ENCODE assay signal across 8 mouse cellular contexts in the genomic region with DNA sequence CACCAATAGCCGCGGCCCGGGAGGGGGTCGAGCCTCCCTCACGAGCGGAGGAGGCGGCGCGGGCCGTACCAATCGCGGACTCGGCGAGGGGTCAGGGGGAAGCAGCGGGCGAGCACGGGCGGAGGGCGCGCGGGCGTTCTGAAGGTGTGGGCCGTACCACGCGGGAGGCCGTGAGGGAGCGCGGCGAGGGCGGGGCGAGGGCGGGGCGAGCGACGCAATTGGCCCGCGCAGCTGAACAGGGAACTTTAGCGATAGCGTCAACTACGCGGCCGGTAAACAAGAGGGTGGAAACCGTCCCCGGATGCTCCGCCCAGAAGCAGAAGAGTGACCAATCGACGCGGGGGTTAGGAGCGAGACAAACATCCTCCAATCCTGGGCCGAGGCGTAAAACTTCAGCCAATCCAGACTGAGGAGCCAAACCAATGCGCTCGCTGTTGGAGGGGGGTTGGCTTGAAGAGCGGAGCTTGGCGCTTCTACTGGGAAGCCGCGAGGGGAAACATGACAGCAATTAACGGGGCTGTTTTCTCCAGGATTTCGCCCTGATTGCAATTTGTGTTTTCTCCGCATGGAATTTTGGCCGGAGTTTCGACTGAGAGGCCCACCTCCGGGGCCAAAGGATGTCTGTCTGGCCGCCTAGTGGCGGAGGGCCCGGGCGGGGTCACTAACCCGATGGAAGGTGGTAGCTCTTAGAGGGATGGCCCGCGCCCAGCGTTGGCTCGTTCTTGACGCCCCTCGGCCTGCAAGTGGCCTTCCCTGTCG. TPM values are rescaled to one million over a fixed set of nuclear protein-coding genes. Genes with fewer than 3 reads are reported as not detected.
DNase-seq lines count a peak whose midpoint lies in the region; ATAC-seq lines count a peak whose summit lies in the region.

A gene (minus strand): TSS at position 146 of the 759 bp plus-strand sequence.

- H3K4me2 ChIP-seq in kidney, embryonic 15.5 days = peak within 1 kb of the TSS; percentile 79

- H3K27me3 ChIP-seq in heart, embryonic 10.5 days (ENCODE audit: insufficient read depth, poor library complexity, severe bottlenecking) = no peaks in the 10 kb centered on the region
- H3K27me3 ChIP-seq in kidney, embryonic 15.5 days = no peaks in the 10 kb centered on the region

- H3K4me3 ChIP-seq in heart, embryonic 10.5 days = peak within 1 kb of the TSS; percentile 98
- H3K4me3 ChIP-seq in kidney, embryonic 15.5 days (replicated peaks) = peak within 1 kb of the TSS; percentile 87

- under 1% methylated on average over 75 of the region's 75 CpGs for WGBS in heart, embryonic 10.5 days
- under 1% methylated on average over 75 of the region's 75 CpGs for WGBS in kidney, embryonic 15.5 days

- DNase-seq in B cell, adult 2 months = peak; percentile 97
- DNase-seq in brain, adult 2 months (ENCODE audit: low read depth, low spot score) = peak; percentile 100
- DNase-seq in heart, embryonic 10.5 days (ENCODE audit: low spot score) = peak; percentile 100
- peak; percentile 99 for DNase-seq in liver
- DNase-seq in spleen, postnatal 4 days (ENCODE audit: low spot score in 2 of 2) = peak; percentile 98 to 99

- H3K9me3 ChIP-seq in heart, embryonic 10.5 days = no peaks in the 10 kb centered on the region
- H3K9me3 ChIP-seq in kidney, embryonic 15.5 days (replicated peaks) = no peaks in the 10 kb centered on the region

- peak within 1 kb of the TSS; percentile 96 for H3K9ac ChIP-seq in kidney, embryonic 15.5 days

- peak within 1 kb of the TSS; percentile 97 for H3K27ac ChIP-seq in heart, embryonic 10.5 days
- peak within 1 kb of the TSS; percentile 99 for H3K27ac ChIP-seq in kidney, embryonic 15.5 days

- peaks cover 24% of the 10 kb centered on the region for H3K4me1 ChIP-seq in heart, embryonic 10.5 days
- H3K4me1 ChIP-seq in kidney, embryonic 15.5 days = peaks cover 38% of the 10 kb centered on the region

- ATAC-seq in erythroblast, adult 5-6 weeks (replicated peaks; ENCODE audit: low FRiP score, poor library complexity, severe bottlenecking) = peak; percentile 92
- ATAC-seq in kidney, embryonic 15.5 days (replicated peaks; ENCODE audit: low FRiP score) = peak; percentile 99
- ATAC-seq in monocyte, adult 5-6 weeks (replicated peaks; ENCODE audit: insufficient number of reproducible peaks, low FRiP score, low TSS enrichment, poor library complexity, severe bottlenecking) = peak; percentile 96

- H3K36me3 ChIP-seq in heart, embryonic 10.5 days = no peaks in the 10 kb centered on the region
- H3K36me3 ChIP-seq in kidney, embryonic 15.5 days = no peaks in the 10 kb centered on the region

RNA-seq across cellular contexts. Expression of the gene that starts here (rescaled TPM):
- 51.5 and 62.5 TPM in 2 replicates for total RNA-seq in erythroblast, adult 5-6 weeks (2015; ENCODE audit: low replicate concordance)
- total RNA-seq in erythroblast, adult 5-6 weeks (2017; ENCODE audit: low replicate concordance) = 129 and 137 TPM in 2 replicates
- polyA plus RNA-seq in heart, embryonic 10.5 days (2016; fragmentation: Nextera tagmentation; extraction: Ambion mirVana) = 9.7 and 11.4 TPM in 2 replicates
- 14.1 and 14.7 TPM in 2 replicates for polyA plus RNA-seq in kidney, embryonic 15.5 days (2015; fragmentation: Nextera tagmentation; extraction: Ambion mirVana)
- 50.1 to 58.5 TPM (median 56.7 TPM) in 3 replicates for total RNA-seq in monocyte, adult 5-6 weeks (2017)

Comparison
In these comparisons a context has a peak if more than half of its experiments do, and no peak if none do; other contexts are left out.
1. Peak in every context shown above with its lines: DNase-seq, ATAC-seq, H3K4me3 ChIP-seq and H3K27ac ChIP-seq.